Mouse (Mus musculus) limb, embryonic 14.5 days (tissue): Measurements from ENCODE around the gene Tmem176b. TPM values are rescaled to one million over a fixed set of nuclear protein-coding genes. Genes with fewer than 3 reads are reported as not detected.

Source experiments
- ATAC-seq: fragments of 200-750 bp; cut with Nextera tagmentation; 2 replicates; pipeline ENCODE4 v1.8.0; 2017; ENCODE audit warnings: low read depth, moderate number of reproducible peaks, moderate TSS enrichment; ENCODE audit not compliant: low FRiP score
- DNase-seq: peaks from one replicate; pipeline ENCODE4 v3.0.0-alpha.2; 2015; ENCODE audit warnings: low spot score
- H3K27ac ChIP-seq: fragments of 300-500 bp; sonication (generic); replicated peaks from 2 replicates; pipeline ENCODE4 v1.5.1; 2014; ENCODE audit warnings: low read depth, mild to moderate bottlenecking, low read length, moderate library complexity, mixed read lengths
- H3K27me3 ChIP-seq: fragments of 300-500 bp; sonication (generic); 2 replicates; pipeline ENCODE4 v1.6.1; 2014; ENCODE audit warnings: low read length, mixed read lengths; ENCODE audit not compliant: control insufficient read depth, insufficient read depth
- H3K36me3 ChIP-seq: fragments of 300-500 bp; sonication (generic); 2 replicates; pipeline ENCODE4 v1.6.1; 2014; ENCODE audit warnings: mild to moderate bottlenecking, low read length, moderate library complexity, mixed read lengths; ENCODE audit not compliant: control insufficient read depth, insufficient read depth
- H3K4me1 ChIP-seq: fragments of 300-500 bp; sonication (generic); 2 replicates; pipeline ENCODE4 v1.6.1; 2014; ENCODE audit warnings: antibody characterized with exemption, low read length, mixed read lengths; ENCODE audit not compliant: control insufficient read depth, insufficient read depth
- H3K4me2 ChIP-seq: fragments of 300-500 bp; sonication (generic); replicated peaks from 2 replicates; pipeline ENCODE4 v1.6.1; 2014; ENCODE audit warnings: low read depth, mild to moderate bottlenecking, low read length, moderate library complexity; ENCODE audit not compliant: severe bottlenecking
- H3K4me3 ChIP-seq: fragments of 300-500 bp; sonication (generic); replicated peaks from 2 replicates; pipeline ENCODE4 v1.5.1; 2014; ENCODE audit warnings: low read length
- H3K9ac ChIP-seq: fragments of 300-500 bp; sonication (generic); 2 replicates; pipeline ENCODE4 v1.6.1; 2014; ENCODE audit warnings: mild to moderate bottlenecking, low read depth, low read length, moderate library complexity; ENCODE audit not compliant: severe bottlenecking
- H3K9me3 ChIP-seq: fragments of 300-500 bp; sonication (generic); 2 replicates; pipeline ENCODE4 v1.6.1; 2016; ENCODE audit warnings: low read length; ENCODE audit not compliant: control insufficient read depth
- POLR2A ChIP-seq: fragments of 200-500 bp; IDR thresholded peaks from 2 replicates; pipeline ENCODE4 v1.8.0; 2012; ENCODE audit warnings: inconsistent platforms, mild to moderate bottlenecking, moderate library complexity, borderline replicate concordance; ENCODE audit not compliant: insufficient read depth, insufficient read length; ENCODE audit errors: extremely low read depth
- WGBS: fragments of 180-500 bp; shearing (Covaris S2); extraction: QIAGEN DNeasy Blood & Tissue Kit; methylation state at CpG from one replicate; pipeline ENCODE4 v1.1.7; 2014; 5-methylcytosine and 5-hydroxymethylcytosine counted together
- polyA plus RNA-seq, 2 experiments: library from polyadenylated mRNA; depleted of rRNA in 1 of 2; stranded (reverse) in 1 of 2; unstranded in 1 of 2; fragments of >200 nt; fragmentation: Nextera tagmentation in 1 of 2; extraction: Ambion mirVana in 1 of 2; gene quantifications; 2 replicates each; pipeline versions ENCODE4 v1.2.1 to v1.2.3; 2012 to 2014

Gene Tmem176b
- polyA plus RNA-seq, 2 experiments, result 227 to 232 TPM

DNA sequence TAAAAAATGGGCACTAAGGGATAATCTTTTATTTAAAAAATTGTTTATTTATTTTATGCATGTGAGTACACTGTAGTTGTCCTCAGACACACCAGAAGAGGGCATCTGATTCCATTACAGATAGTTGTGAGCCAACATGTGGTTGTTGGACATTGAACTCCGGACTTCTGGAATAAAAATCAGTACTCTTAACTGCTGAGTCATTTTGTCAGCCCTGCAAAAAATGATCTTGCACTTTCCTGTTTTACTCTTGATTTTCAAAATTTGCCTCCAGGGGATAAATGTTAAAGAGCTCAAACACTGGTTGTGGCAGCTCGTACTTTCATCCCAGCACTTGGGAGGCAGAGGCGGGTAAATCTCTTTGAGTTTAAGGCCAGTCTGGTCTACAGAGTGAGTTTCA is 34.5 kb downstream of the Tmem176b start:
- TF ChIP-seq POLR2A, result no peak
- Histone ChIP-seq H3K4me1 (no peaks in the 10 kb centered on the region), H3K27ac (no peak overlapping the region), H3K4me2 (no peak overlapping the region), H3K9ac (no peak overlapping the region), H3K4me3 (no peak overlapping the region), H3K36me3 (no peaks in the 10 kb centered on the region), H3K27me3 (no peaks in the 10 kb centered on the region), H3K9me3 (no peaks in the 10 kb centered on the region)
- no peak for ATAC-seq
- DNase-seq, result no peak
- 85% methylated on average over 3 of the region's 3 CpGs for WGBS

DNA sequence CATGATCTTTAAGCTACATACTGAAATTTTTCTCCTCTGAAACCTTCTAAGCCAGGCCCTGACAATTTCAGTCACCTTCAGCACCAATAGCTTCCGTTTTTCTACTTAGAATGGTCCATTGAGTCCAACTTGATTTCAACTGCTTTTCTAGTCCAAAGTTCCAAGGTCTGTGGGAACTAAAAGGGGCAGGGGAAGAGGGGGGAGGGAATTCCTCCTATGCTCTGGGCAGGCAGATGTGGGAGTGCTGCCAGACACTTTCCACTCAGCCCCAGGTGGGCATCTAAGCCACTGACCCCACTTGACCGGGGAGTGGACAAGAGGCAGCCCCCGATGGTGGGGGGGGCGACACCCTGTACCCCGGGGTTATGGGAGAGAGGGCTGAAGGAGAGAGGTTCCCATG is 37.0 kb downstream of the Tmem176b start:
- Histone ChIP-seq H3K4me3 (no peak overlapping the region), H3K4me1 (no peaks in the 10 kb centered on the region), H3K9me3 (no peaks in the 10 kb centered on the region), H3K4me2 (no peak overlapping the region), H3K27me3 (no peaks in the 10 kb centered on the region), H3K36me3 (no peaks in the 10 kb centered on the region), H3K9ac (no peak overlapping the region), H3K27ac (no peak overlapping the region)
- DNase-seq (no peak), ATAC-seq (no peak)
- no peak for TF ChIP-seq POLR2A
- 81% methylated on average over 5 of the region's 5 CpGs for WGBS

GRCm38 (mm10) chr6:48803406-48804051 is 37.8 kb downstream of the Tmem176b start:
- no peak overlapping the region for H3K9ac ChIP-seq
- no peak overlapping the region for H3K4me3 ChIP-seq
- no peak overlapping the region for H3K4me2 ChIP-seq
- no peak for TF ChIP-seq POLR2A
- no peak for ATAC-seq
- DNase-seq, result no peak
- no peaks in the 10 kb centered on the region for H3K27me3 ChIP-seq
- H3K36me3 ChIP-seq, result no peaks in the 10 kb centered on the region
- H3K27ac ChIP-seq, result no peak overlapping the region
- H3K4me1 ChIP-seq, result no peaks in the 10 kb centered on the region
- no peaks in the 10 kb centered on the region for H3K9me3 ChIP-seq

- no peak overlapping the region for H3K27ac ChIP-seq
- H3K36me3 ChIP-seq, result no peaks in the 10 kb centered on the region
- H3K9ac ChIP-seq, result no peak overlapping the region
- no peaks in the 10 kb centered on the region for H3K9me3 ChIP-seq
- DNase-seq (no peak), ATAC-seq (no peak)
- no peak overlapping the region for H3K4me2 ChIP-seq
- H3K4me1 ChIP-seq, result no peaks in the 10 kb centered on the region
- H3K27me3 ChIP-seq, result no peaks in the 10 kb centered on the region
- TF ChIP-seq POLR2A, result no peak
- 91% methylated on average over 1 of the region's 1 CpGs for WGBS
- H3K4me3 ChIP-seq, result no peak overlapping the region
Measured at GRCm38 (mm10) chr6:48801897-48802296, 39.4 kb downstream of the Tmem176b start.

DNA sequence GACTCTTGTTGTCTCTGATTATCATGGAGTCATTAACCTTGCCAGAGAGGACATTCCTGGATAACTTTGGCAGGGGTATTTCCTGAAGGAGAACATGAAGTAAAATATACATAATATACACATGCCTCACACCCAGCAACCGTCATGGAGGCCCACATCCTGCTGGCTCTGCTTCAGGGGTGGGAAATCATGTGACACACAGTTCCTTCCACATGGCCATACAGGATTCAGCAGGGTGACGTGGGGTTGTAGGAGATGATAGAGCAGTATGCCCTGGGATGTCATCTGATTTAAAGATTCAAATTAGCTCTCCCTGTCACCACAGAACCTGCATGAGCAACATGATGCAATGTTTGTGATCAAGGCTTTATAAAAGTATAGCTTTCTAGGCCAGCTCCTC is 53.4 kb downstream of the Tmem176b start:
- no peak for ATAC-seq
- no peaks in the 10 kb centered on the region for H3K4me1 ChIP-seq
- H3K9me3 ChIP-seq, result no peaks in the 10 kb centered on the region
- no peak for TF ChIP-seq POLR2A
- no peak overlapping the region for H3K4me3 ChIP-seq
- H3K27me3 ChIP-seq, result no peaks in the 10 kb centered on the region
- H3K9ac ChIP-seq, result no peak overlapping the region
- WGBS, result 80% methylated on average over 2 of the region's 2 CpGs
- no peak overlapping the region for H3K27ac ChIP-seq
- H3K36me3 ChIP-seq, result no peaks in the 10 kb centered on the region
- H3K4me2 ChIP-seq, result no peak overlapping the region
- no peak for DNase-seq

DNA sequence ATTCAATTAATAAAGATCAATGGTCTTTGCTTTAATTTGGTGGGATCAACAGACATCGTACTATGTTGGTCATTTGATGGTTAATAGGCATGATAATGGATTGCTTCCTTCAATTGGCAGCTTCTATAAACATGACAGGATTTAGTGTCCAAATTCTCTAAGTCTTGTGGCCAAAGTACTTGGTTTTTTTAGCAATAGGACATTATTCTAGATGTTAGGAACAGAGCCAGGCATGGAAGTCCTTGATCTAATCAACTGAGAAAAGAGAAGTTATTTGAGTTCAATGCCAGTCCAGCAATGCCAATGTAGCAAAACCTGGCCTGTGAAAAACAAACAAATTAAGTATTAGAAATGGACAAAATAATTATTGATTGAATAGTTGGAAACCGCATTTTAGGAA is 55.7 kb downstream of the Tmem176b start:
- Histone ChIP-seq H3K4me3 (no peak overlapping the region), H3K9me3 (no peaks in the 10 kb centered on the region), H3K36me3 (no peaks in the 10 kb centered on the region), H3K27ac (no peak overlapping the region), H3K27me3 (no peaks in the 10 kb centered on the region), H3K9ac (no peak overlapping the region), H3K4me1 (no peaks in the 10 kb centered on the region), H3K4me2 (no peak overlapping the region)
- no peak for DNase-seq
- no peak for ATAC-seq
- TF ChIP-seq POLR2A, result no peak
- 63% methylated on average over 2 of the region's 2 CpGs for WGBS
